Mouse (Mus musculus): ENCODE measurements around the gene Nup62. TPM values are rescaled to one million over a fixed set of nuclear protein-coding genes. Genes with fewer than 3 reads are reported as not detected.

Gene Nup62
- total RNA-seq, 1 experiment from 2014 or later, result 130 TPM

Other genes starting within 250 kb of the Nup62 start
- gene Napsa, start 243.7 kb upstream of the Nup62 start, total RNA-seq (2017), result 43.4 and 48.5 TPM in 2 replicates
- gene Kcnc3, start 225.4 kb upstream of the Nup62 start, total RNA-seq (2017), result 0.39 and 1.1 TPM in 2 replicates
- not detected in 2 replicates for gene Myh14, start 145.2 kb upstream of the Nup62 start, total RNA-seq (2017)
- gene Izumo2, start 107.3 kb upstream of the Nup62 start, total RNA-seq (2017), result not detected in 2 replicates
- gene Vrk3, start 67.7 kb upstream of the Nup62 start, total RNA-seq (2017), result 40.0 and 44.7 TPM in 2 replicates
- 2.0 and 3.0 TPM in 2 replicates for gene Zfp473, start 65.0 kb upstream of the Nup62 start, total RNA-seq (2017)
- 0.55 and 0.73 TPM in 2 replicates for gene Il4i1, start 299 bp downstream of the Nup62 start, total RNA-seq (2017)
- gene Atf5, start 570 bp downstream of the Nup62 start, total RNA-seq (2017), result 2.1 and 2.7 TPM in 2 replicates
- gene Akt1s1, start 32.9 kb downstream of the Nup62 start, total RNA-seq (2017), result 19.7 and 29.0 TPM in 2 replicates
- 21.0 and 32.4 TPM in 2 replicates for gene Tbc1d17, start 33.0 kb downstream of the Nup62 start, total RNA-seq (2017)
- 16.6 and 26.5 TPM in 2 replicates for gene Pnkp, start 41.1 kb downstream of the Nup62 start, total RNA-seq (2017)
- gene Ptov1, start 53.7 kb downstream of the Nup62 start, total RNA-seq (2017), result 31.7 and 39.4 TPM in 2 replicates
- gene Med25, start 76.6 kb downstream of the Nup62 start, total RNA-seq (2017), result 12.3 and 13.3 TPM in 2 replicates
- gene Fuz, start 80.0 kb downstream of the Nup62 start, total RNA-seq (2017), result 14.7 and 28.1 TPM in 2 replicates
- 22.4 and 31.1 TPM in 2 replicates for gene Ap2a1, start 113.4 kb downstream of the Nup62 start, total RNA-seq (2017)
- gene Tsks, start 127.1 kb downstream of the Nup62 start, total RNA-seq (2017), result not detected in 2 replicates
- gene Cpt1c, start 158.8 kb downstream of the Nup62 start, total RNA-seq (2017), result 0.23 and 1.2 TPM in 2 replicates
- gene Prmt1, start 170.5 kb downstream of the Nup62 start, total RNA-seq (2017), result 143 and 170 TPM in 2 replicates
- gene Irf3, start 181.6 kb downstream of the Nup62 start, total RNA-seq (2017), result 92.9 and 129 TPM in 2 replicates
- 29.5 and 33.8 TPM in 2 replicates for gene Bcl2l12, start 182.6 kb downstream of the Nup62 start, total RNA-seq (2017)
- gene Scaf1, start 200.3 kb downstream of the Nup62 start, total RNA-seq (2017), result 9.6 and 17.0 TPM in 2 replicates
- gene Rras, start 201.9 kb downstream of the Nup62 start, total RNA-seq (2017), result 1.1 TPM in 1 of 2 replicates, not detected in the other
- 2.2 and 7.5 TPM in 2 replicates for gene Prr12, start 236.8 kb downstream of the Nup62 start, total RNA-seq (2017)
- gene Nosip, start 246.3 kb downstream of the Nup62 start, total RNA-seq (2017), result 66.0 and 71.2 TPM in 2 replicates
- gene Prrg2, start 246.6 kb downstream of the Nup62 start, total RNA-seq (2017), result 3.4 and 3.8 TPM in 2 replicates

Measured in common myeloid progenitor, adult 5-6 weeks (primary cell).